Mouse (Mus musculus): ENCODE data around the gene Tctn3.

The Tctn3 gene

DNA sequence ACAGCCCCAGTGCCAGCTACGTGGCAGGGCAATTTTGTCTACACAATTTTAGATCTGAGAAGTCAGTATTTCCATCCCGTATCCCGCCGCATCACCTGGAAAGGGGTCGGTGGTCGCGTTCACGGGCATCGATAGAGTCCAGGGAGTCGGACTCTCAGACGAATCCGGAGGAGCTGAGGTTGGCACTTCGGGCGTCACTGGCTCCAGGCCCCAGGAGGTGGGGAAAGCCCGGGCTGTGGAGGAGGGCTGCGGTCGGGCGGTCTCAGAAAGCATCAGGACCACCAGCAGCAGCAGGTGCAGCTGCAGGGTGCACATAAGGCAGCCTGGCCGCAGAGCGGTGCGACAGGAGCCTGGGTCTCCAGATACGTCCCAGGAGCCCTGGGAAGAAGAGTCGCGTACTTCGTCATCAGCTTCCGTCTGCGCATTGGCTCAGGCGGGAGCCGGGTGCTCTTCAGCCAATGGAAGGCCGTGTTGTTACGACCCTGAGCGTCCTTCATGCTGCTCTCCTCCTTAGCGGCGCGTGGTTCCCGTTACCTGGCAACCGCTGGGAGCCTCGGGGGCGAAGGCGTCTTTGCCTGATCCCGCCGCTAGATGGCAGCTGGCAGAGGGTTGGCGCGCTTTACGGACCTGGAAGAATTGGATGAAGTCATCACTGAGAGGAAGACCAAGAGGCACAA, at the start of gene Tctn3, which contains the start of gene Entpd1:
TSS of gene Tctn3 (minus strand) at position 404 of the 677 bp plus-strand sequence.
TSS of gene Entpd1 (plus strand) at position 537 of the 677 bp plus-strand sequence.
- DNase-seq = peak; percentile 95

- no peak for DNase-seq
Observed at GRCm38 (mm10) chr19:40661108-40661507, 49.1 kb upstream of the Tctn3 start.

DNA sequence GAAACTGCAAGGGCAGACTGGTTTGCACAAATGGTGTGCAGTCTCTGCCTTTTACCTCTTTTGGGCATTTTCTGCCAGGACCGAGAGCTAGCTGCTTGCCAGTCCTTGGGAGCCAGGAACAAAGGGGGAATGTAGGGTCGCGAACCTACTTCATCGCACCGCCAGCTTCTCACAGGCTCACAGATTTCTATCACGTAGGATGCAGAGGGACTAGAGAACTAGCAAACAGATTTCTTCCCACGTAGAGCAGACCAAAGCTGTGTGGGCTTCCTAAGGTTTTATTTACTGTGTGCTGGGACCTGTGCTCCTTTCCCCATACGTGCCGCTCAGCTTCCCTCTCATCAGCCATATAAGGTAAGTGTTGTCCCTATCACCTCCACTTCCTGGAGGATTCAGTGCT, 48.5 kb upstream of the Tctn3 start:
- DNase-seq = no peak

DNA sequence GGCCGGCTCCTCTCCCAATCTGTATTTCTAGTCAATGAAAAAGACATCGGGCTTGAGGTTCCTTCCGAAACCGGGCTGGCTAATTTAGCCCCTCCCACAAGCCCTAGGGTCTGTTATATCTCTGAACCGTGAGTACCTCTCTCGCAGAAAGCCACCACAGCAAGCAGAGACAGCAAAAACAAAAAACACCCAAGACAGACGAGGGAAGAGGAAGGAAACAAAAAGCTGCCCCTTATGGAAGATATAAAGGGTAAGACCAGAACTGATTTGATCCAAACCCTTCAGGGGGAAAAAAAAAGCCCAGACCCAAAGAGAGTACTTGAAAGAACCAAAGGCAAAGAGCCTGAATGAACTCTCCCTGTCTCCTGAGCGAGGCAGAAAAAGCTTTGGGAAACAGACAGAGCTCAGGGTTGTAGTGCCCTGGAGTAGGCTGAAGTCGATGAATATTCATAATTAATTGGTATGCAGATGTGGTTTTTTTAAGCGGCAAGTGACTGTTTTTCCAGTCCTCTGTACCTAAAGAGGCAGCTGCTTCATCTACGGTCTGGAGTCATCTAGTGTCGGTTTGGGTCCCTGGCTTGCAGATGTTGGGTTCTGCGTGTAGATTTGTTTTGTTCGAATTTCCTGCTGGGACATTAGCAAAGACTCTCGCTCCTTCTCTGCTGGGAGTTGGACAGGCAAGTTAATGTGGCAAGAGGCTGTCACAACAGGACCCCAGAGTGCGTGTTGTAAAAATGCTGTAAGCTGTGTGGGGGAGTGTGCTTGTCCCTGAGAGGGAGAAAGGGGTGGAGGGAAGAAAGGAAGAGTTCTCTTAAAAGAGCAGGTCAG, 47.8 kb upstream of the Tctn3 start:
- peak; percentile 9 for DNase-seq

DNA sequence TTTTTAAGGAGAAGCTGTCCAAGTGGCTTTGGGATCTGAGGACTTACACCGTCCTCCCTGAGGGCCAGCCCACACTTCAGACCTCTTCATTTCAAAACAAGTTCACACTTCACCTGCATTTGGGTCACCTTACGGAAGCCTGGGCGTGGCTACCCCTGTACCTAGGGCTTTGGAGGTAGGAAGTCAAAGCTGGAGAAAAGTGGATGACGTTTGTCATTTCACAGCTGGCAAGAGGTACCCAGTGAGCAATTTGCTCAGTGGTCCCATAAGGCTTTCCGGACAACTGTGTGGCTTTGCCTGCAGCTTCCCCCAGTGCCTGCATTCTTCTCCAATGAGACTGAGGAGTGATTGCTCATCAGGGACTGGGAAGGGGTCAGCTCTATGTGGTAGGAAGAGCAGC, 46.9 kb upstream of the Tctn3 start:
- DNase-seq = no peak

DNA sequence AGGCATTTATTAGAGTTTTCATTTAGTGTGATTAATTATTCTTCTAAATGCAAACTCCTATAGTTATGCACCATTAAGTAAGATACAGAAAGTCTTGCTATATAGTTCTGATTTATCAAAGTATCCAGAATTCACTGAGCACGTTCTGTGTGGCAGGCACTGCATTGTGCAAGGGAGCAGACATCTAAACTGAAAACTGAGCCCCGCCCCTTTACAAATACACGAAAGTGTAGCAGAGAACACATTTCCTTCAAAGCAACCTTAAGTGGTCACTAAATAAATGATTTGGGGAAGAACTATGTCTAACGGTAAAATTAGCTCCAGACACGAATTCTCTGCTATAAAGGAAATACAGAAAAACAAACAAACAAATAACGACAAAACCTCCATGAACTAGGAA, 46.2 kb upstream of the Tctn3 start:
- DNase-seq = no peak

- no peak for DNase-seq
Observed at GRCm38 (mm10) chr19:40656207-40656606, 44.2 kb upstream of the Tctn3 start.

GRCm38 (mm10) chr19:40650090-40650489, 38.1 kb upstream of the Tctn3 start:
- no peak for DNase-seq

DNA sequence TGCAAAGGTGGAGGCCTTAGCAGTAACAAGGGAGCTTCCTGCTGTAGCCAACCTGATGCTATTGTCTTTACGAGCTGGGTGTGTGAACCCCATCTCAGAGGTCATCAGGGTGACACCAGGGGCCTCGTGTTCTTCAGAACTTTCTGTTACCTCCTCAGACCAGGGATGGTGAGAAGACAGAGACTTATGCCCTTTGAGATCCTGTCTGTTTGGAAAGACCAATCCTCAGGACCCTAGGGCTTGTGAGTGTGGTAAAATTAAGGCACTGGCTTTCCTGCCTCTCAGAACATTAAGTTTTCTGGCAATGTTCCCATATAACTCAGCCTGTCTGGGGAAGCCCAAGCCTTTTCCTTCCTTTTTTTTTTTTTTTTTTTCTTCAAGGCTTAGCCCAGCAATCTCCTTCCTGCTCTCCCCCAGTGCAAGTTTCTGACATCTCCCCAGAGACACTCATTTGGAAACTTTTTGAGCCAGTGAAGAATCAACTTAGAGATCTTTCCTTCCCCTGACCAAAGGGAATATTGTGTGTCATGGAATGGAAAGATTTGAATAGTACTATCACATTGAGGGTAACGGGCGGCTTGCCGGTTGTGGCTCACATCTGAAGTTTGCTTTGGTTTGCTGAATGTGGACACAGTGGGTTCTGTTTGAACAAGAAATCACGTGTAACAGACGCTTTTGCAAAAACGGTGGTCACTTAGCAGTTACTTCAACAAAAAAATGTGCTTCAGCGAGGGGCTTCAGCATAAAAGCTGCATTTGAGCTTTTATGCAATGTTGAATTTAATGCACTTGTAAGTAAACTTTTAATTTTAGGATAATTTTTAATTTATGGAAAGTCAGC, 35.5 kb upstream of the Tctn3 start:
- no peak for DNase-seq

DNA sequence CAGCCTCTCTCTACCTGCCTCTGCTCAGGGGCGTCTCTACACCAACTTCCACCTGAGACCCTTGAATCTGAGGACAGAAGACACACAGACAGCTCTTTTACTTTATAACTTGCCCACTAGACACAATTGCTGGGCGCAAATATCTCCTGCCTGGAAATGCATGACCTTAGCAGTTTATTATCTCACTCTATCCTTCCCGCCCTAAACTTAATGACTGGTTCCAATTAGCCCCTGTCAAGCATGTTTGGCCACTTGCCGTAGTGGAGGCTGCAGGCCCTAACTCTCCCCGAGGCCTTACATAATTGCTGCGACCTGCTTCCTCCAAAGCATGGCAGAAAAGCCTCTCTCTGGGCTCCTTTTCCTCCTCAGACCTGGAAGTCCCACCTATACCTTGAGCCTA, 34.3 kb upstream of the Tctn3 start:
- DNase-seq = no peak

GRCm38 (mm10) chr19:40643846-40644245, 31.8 kb upstream of the Tctn3 start:
- DNase-seq = no peak

DNA sequence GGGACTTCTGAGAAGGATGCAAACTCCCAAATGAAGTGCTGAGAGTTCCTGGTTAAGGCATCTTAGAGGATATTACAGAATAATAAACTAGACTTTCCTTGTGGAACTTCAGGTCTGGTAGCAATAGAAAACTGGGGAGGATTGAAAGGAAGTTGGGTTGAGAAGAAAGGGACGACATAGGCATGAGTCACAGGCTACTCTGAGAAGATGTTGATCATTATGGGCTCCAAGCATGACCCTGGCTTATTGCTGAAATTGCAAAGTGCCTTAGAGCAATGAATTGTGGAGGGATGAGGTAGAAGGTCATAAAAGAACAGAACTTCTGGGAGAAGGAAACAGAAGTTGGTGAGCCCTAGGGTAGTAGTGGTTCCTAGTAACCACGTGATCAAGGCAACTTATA, 28.8 kb upstream of the Tctn3 start:
- DNase-seq = no peak

- DNase-seq = no peak
Observed at GRCm38 (mm10) chr19:40639729-40640304, 27.8 kb upstream of the Tctn3 start.

GRCm38 (mm10) chr19:40638582-40638981, 26.5 kb upstream of the Tctn3 start:
- DNase-seq = no peak

- no peak for DNase-seq
Observed at GRCm38 (mm10) chr19:40637601-40638000, 25.6 kb upstream of the Tctn3 start.

DNA sequence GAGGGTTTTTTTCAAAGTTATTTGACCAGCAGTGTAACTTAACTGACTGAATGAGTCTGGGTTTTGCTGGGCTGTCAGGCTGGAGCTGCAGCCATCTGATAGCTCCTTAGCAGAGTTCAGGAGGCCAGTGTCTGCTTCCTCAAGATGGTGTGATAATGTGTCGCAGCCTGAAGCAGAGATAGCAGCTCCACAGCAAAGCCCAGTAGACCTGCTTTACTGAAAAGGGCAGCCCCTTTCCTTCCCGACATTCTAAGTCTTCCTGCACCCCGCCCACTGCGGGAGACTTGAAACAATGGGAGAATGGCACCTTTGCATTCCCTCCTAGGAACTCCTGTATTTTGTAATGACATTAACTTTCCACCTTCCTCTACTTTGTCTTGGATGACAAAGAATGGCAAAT, 25.1 kb upstream of the Tctn3 start:
- DNase-seq = no peak

DNA sequence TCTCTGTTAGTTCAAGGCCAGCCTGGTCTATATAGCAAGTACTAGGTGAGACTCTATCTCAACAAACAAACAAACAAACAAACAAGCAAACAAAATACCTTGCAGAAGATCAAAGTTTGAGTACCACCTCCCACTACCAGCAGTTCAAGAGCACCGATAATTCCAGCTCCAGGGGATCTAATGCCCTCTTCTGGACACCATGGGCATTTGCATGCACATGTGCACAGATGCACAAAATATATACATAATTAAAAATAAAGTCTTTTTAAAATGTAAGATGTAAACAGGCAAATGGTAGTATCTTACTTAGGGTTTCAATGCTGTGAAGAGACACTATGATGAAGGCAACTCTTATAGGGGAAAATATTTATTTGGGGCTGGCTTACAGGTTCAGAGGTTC, 21.1 kb upstream of the Tctn3 start:
- no peak for DNase-seq

DNA sequence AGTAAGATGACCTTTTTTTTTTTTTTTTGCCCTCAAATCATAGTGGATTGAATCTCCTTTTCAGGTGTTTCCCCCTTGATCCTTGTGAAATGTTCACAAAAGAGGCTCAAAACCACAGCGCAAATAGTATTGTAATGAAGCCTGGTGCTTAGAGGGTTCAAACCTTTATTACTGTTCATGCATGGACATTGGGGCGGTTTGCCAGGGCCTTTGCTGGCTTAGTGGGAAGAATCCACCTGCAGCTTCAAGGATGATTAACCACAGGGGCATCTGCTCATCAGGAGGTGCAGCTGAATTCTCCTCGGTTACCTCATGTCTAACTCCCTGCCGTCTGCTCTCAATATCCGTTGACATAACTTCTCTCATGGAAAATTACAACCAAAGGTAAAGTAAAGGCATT, 20.6 kb upstream of the Tctn3 start:
- no peak for DNase-seq

GRCm38 (mm10) chr19:40632193-40632592, 20.2 kb upstream of the Tctn3 start:
- no peak for DNase-seq

DNA sequence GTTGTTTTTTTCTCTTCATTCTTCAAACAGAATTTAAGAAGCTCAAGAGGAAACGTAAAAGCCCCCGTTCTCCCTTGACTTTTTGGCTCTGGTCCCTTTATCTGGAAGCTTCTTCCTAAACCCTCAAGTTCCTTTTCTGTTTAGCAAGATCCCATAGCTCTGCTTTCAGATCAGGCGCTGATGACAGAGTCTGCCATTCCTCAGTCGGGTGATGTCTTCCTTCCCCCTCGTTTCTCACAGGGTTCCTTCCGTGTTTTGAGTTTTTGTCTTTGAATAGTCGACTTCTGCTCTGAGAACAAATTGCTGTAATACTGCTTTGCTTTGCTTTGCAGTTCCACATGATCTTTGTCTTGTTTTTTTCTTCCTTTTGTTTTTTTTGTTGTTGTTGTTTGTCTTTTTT, 18.6 kb upstream of the Tctn3 start:
- no peak for DNase-seq

DNA sequence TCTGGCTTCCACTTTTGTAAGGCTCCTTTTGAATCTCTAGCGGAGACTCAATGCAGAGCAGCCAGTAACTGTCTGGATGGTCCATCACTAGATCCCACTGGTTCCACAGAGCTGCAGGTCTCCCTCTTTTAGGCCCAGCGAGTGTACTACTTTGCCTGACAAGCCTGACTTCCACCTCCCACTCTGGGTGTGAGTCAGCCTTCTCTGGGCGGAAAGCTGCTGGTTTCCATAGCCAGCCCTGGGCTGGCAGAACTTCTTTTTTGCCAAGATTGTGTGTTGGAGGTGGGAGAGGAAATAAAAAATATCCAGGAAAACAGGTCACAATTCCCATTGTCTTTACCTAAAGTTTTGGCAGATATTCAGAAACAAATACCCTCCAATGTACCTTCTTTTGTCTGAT, 18.1 kb upstream of the Tctn3 start:
- DNase-seq = no peak

DNA sequence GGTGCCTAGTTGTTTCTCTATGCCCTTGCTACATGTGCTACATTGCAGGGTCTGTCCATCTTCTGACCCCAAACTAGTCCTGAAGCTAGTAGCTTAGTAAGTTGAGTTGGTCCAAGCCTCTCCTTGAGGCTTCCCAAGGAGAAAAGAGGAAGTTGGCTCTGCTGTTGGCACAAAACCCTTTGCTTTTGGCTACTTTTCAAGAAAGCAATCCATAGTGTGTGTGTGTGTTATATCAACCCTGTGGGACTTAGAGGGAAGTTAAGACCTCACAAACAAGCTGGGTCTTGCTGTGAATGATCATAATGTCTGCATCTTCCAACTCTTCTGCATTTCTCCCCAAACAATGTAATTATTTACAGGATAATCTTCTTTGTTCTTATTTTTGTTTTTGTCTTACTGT, 16.9 kb upstream of the Tctn3 start:
- no peak for DNase-seq

DNA sequence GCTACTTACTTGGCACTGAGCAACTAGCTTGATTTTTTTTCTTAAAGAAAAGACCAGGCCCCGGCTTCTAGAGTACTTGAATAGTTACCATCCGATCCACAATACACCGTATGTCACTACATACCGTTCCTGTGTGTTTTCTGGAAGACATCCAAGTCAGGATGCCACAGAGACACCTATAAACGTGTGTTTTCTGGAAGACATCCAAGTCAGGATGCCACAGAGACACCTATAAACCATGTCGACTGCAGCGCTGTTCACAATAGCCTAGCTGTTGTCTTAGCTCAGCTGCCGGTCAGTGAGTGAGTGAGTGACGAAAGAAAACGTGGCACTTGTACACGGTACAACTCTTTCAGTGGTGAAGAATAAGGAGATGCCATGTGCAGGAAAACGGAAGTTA, 13.9 kb upstream of the Tctn3 start:
- DNase-seq = no peak

Measured in right cerebral cortex, postnatal 4 days (tissue).